Mouse (Mus musculus) thymus, adult 2 months (tissue): ENCODE data around the gene Taar7a. TPM values are rescaled to one million over a fixed set of nuclear protein-coding genes. Genes with fewer than 3 reads are reported as not detected.

Source experiments
- DNase-seq: peaks from one replicate; pipeline ENCODE4 v3.0.0; 2021
- H3K27ac ChIP-seq: fragments of 200-500 bp; 2 replicates; pipeline ENCODE4 v1.5.1; 2012; ENCODE audit warnings: low read length, control low read depth; ENCODE audit not compliant: control insufficient read depth, insufficient read depth
- H3K27me3 ChIP-seq: fragments of 200-500 bp; 2 replicates; pipeline ENCODE4 v1.6.1; 2012; ENCODE audit warnings: mild to moderate bottlenecking, low read length, moderate library complexity, mixed read lengths; ENCODE audit not compliant: control insufficient read depth, insufficient read depth
- H3K36me3 ChIP-seq: fragments of 200-500 bp; 2 replicates; pipeline ENCODE4 v1.6.1; 2012; ENCODE audit warnings: mild to moderate bottlenecking, low read length, moderate library complexity; ENCODE audit not compliant: control insufficient read depth, insufficient read depth
- H3K4me1 ChIP-seq: fragments of 200-500 bp; replicated peaks from 2 replicates; pipeline ENCODE4 v1.6.1; 2012; ENCODE audit warnings: low read length; ENCODE audit not compliant: control insufficient read depth, insufficient read depth
- H3K4me3 ChIP-seq: fragments of 200-500 bp; 2 replicates; pipeline ENCODE4 v1.5.1; 2012; ENCODE audit warnings: mild to moderate bottlenecking, low read length, control low read depth, moderate library complexity; ENCODE audit not compliant: control insufficient read depth, insufficient read depth
- CTCF ChIP-seq: fragments of 200-500 bp; IDR thresholded peaks from 2 replicates; pipeline ENCODE4 v1.5.1; 2012; ENCODE audit warnings: mild to moderate bottlenecking, control low read depth, low read length, moderate library complexity, borderline replicate concordance; ENCODE audit not compliant: control insufficient read depth, poor library complexity, insufficient read depth; ENCODE audit errors: extremely low read depth
- POLR2A ChIP-seq: fragments of 200-500 bp; IDR thresholded peaks from 2 replicates; pipeline ENCODE4 v1.6.1; 2012; ENCODE audit warnings: mild to moderate bottlenecking, low read length, control low read depth, moderate library complexity; ENCODE audit not compliant: control insufficient read depth, poor library complexity, insufficient read depth; ENCODE audit errors: extremely low read depth
- WGBS: fragments of 180-500 bp; shearing (Covaris S2); methylation state at CpG from one replicate; pipeline ENCODE4 v1.1.7; 2018; 5-methylcytosine and 5-hydroxymethylcytosine counted together
- polyA plus RNA-seq: library from polyadenylated mRNA; depleted of rRNA; stranded (reverse); fragments of >200 nt; gene quantifications from 2 replicates; pipeline ENCODE4 v1.2.3, GENCODE M21; 2012

The Taar7a gene
- polyA plus RNA-seq, 1 experiment, result not detected

- DNase-seq, result no peak
- no peak for TF ChIP-seq CTCF
- no peak for TF ChIP-seq POLR2A
- Histone ChIP-seq H3K4me3 (no peak overlapping the region), H3K27me3 (no peaks in the 10 kb centered on the region), H3K4me1 (no peaks in the 10 kb centered on the region), H3K36me3 (no peaks in the 10 kb centered on the region), H3K27ac (no peak overlapping the region)
- WGBS, result 85% methylated on average over 1 of the region's 1 CpGs
Observed at GRCm38 (mm10) chr10:24006442-24006841, 13.2 kb upstream of the Taar7a start.

- WGBS, result 98% methylated on average over 1 of the region's 1 CpGs
- TF ChIP-seq CTCF, result no peak
- TF ChIP-seq POLR2A, result no peak
- H3K27ac ChIP-seq, result no peak within 1 kb of the TSS
- H3K27me3 ChIP-seq, result no peaks in the 10 kb centered on the region
- no peak within 1 kb of the TSS for H3K4me3 ChIP-seq
- H3K36me3 ChIP-seq, result no peaks in the 10 kb centered on the region
- no peaks in the 10 kb centered on the region for H3K4me1 ChIP-seq
- DNase-seq, result no peak
Observed at GRCm38 (mm10) chr10:23999639-24000038, 6.4 kb upstream of the Taar7a start, which contains the start of gene Taar7b. Taar7b (plus strand) TSS chr10:23999939.

DNA sequence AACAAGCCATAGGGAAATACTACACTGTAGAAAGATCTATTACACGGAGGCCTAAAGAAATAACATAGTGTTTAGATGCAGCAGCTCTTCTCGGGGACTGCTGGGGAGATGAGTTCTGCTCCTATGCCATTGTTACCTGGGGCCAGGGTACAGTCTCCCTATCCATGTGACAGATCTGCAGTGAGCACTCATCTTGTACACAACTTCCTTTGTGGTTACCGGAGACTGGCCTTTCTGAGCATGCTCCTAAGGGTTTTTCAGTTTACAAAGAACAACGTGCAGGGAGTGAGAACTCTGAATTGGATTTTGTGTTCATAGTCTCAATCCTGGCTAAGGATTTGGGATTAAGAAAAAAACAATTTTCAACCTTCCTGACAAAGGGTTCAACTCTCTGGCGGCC, 6.9 kb downstream of the Taar7a start:
- TF ChIP-seq CTCF (no peak), POLR2A (no peak)
- Histone ChIP-seq H3K27ac (no peak overlapping the region), H3K4me3 (no peak overlapping the region), H3K27me3 (no peaks in the 10 kb centered on the region), H3K36me3 (no peaks in the 10 kb centered on the region), H3K4me1 (no peaks in the 10 kb centered on the region)
- peak; percentile 22 for DNase-seq
- WGBS, result 23% methylated on average over 5 of the region's 5 CpGs

GRCm38 (mm10) chr10:23985546-23985945, 7.7 kb downstream of the Taar7a start, which contains the start of gene Taar6:
Taar6 (minus strand) TSS chr10:23985646.
- 94% methylated on average over 8 of the region's 8 CpGs for WGBS
- Histone ChIP-seq H3K4me3 (no peak within 1 kb of the TSS), H3K27ac (no peak within 1 kb of the TSS), H3K27me3 (no peaks in the 10 kb centered on the region), H3K4me1 (no peaks in the 10 kb centered on the region), H3K36me3 (no peaks in the 10 kb centered on the region)
- TF ChIP-seq CTCF, result no peak
- TF ChIP-seq POLR2A, result no peak
- DNase-seq, result no peak

- DNase-seq, result peak; percentile 58
- 49% methylated on average over 16 of the region's 16 CpGs for WGBS
- TF ChIP-seq CTCF, result peak; percentile 58; the same call in 1 of the 2 replicates
- no peak for TF ChIP-seq POLR2A
Observed at GRCm38 (mm10) chr10:23978901-23979705, 14.2 kb downstream of the Taar7a start.

DNA sequence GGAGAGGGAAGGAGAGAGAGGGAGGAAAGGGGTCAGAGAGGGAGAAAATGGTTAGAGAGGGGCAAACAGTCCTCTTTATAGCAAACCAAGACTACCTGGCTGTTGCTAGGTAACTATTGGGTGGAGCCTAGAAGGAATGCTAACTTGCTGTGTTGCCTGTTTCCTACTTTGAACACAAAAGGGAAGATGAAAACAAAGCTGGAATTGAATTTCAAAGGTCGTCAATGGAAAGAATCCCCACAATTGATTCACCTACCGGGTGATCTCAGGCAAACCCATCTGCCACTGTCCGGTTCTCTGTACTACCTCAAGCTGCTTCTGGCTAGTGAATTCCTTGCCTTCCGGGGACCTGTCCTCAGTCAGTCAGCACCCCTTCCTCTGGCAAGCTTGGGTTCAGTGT, 15.3 kb downstream of the Taar7a start:
- no peak overlapping the region for H3K4me3 ChIP-seq
- H3K27me3 ChIP-seq, result no peaks in the 10 kb centered on the region
- TF ChIP-seq POLR2A (no peak), CTCF (no peak)
- 90% methylated on average over 4 of the region's 4 CpGs for WGBS
- no peak for DNase-seq
- no peak overlapping the region for H3K27ac ChIP-seq
- no peaks in the 10 kb centered on the region for H3K4me1 ChIP-seq
- no peaks in the 10 kb centered on the region for H3K36me3 ChIP-seq

More at GRCm38 (mm10) chr10:23978901-23979705, 14.2 kb downstream of the Taar7a start:
- H3K27ac ChIP-seq, result no peak overlapping the region
- no peak overlapping the region for H3K4me3 ChIP-seq
- H3K36me3 ChIP-seq, result no peaks in the 10 kb centered on the region
- no peaks in the 10 kb centered on the region for H3K4me1 ChIP-seq
- H3K27me3 ChIP-seq, result no peaks in the 10 kb centered on the region

DNA sequence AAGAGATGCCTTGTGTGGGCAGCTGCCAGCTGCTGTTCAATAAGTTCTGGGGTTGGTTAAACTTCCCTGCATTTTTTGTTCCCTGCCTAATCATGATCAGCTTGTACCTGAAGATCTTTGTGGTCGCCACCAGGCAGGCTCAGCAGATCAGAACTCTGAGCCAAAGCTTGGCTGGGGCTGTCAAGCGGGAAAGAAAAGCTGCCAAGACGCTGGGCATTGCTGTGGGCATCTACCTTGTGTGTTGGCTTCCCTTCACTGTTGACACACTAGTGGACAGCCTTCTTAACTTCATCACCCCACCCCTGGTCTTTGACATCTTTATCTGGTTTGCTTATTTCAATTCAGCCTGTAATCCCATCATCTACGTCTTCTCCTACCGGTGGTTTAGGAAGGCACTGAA, 22.0 kb downstream of the Taar7a start:
- DNase-seq, result no peak
- WGBS, result 93% methylated on average over 5 of the region's 5 CpGs
- TF ChIP-seq POLR2A, result no peak
- no peak for TF ChIP-seq CTCF
- no peak overlapping the region for H3K4me3 ChIP-seq
- H3K36me3 ChIP-seq, result no peaks in the 10 kb centered on the region
- no peak overlapping the region for H3K27ac ChIP-seq
- H3K4me1 ChIP-seq, result no peaks in the 10 kb centered on the region
- no peaks in the 10 kb centered on the region for H3K27me3 ChIP-seq
